ENCODE assay signal across 27 mouse cellular contexts in genomic region chr10:117498497-117498896, GRCm38 (mm10).
"Had no signal": no experiment of that assay in that cellular context is flagged by ENCODE, and none has a peak within 500 bp of the region (broad histone marks: within the 10 kb centered on the region; RNA-seq: fewer than 3 reads in every experiment).

No protein-coding gene starts in this region.

- DNase-seq: cerebellum, adult 2 months; cerebellum, adult 8-10 months; cerebellum, adult 9-10 months; cerebellum, adult 9-11 months; cerebellum, postnatal 10 days; cerebellum, postnatal 14 days; cerebellum, postnatal 25 days; cerebellum, postnatal 36 days; embryo, embryonic 11 days; forebrain, postnatal 0 days; gastrocnemius, adult 2 months; gastrocnemius, postnatal 10 days; gastrocnemius, postnatal 14 days; gastrocnemius, postnatal 25 days; gastrocnemius, postnatal 36 days; heart, adult 18-20 months; heart, adult 2 months had no signal

- H3K9me3 ChIP-seq: embryonic facial prominence, embryonic 12.5 days; embryonic facial prominence, embryonic 13.5 days; embryonic facial prominence, embryonic 15.5 days; forebrain, embryonic 10.5 days; forebrain, embryonic 12.5 days; forebrain, embryonic 13.5 days; forebrain, embryonic 15.5 days had no signal

- H3K27ac ChIP-seq: embryonic facial prominence, embryonic 12.5 days; embryonic facial prominence, embryonic 13.5 days; embryonic facial prominence, embryonic 15.5 days; forebrain, embryonic 10.5 days; forebrain, embryonic 12.5 days; forebrain, embryonic 13.5 days; forebrain, embryonic 15.5 days; gastrocnemius, adult 2 months; heart, adult 2 months had no signal

- H3K9ac ChIP-seq: embryonic facial prominence, embryonic 12.5 days; embryonic facial prominence, embryonic 13.5 days; embryonic facial prominence, embryonic 15.5 days; forebrain, embryonic 12.5 days; forebrain, embryonic 13.5 days; forebrain, embryonic 15.5 days; forebrain, postnatal 0 days had no signal

- H3K4me2 ChIP-seq: embryonic facial prominence, embryonic 12.5 days; embryonic facial prominence, embryonic 13.5 days; embryonic facial prominence, embryonic 15.5 days; forebrain, embryonic 12.5 days; forebrain, embryonic 13.5 days; forebrain, embryonic 15.5 days had no signal

- H3K4me1 ChIP-seq: forebrain, embryonic 12.5 days had no signal

- H3K36me3 ChIP-seq: embryonic facial prominence, embryonic 12.5 days; embryonic facial prominence, embryonic 13.5 days; embryonic facial prominence, embryonic 15.5 days; forebrain, embryonic 10.5 days; forebrain, embryonic 12.5 days; forebrain, embryonic 15.5 days had no signal

- ATAC-seq: forebrain, embryonic 13.5 days; forebrain, embryonic 14.5 days; forebrain, embryonic 15.5 days; forebrain, embryonic 16.5 days; forebrain, postnatal 0 days had no signal

- H3K4me3 ChIP-seq: embryonic facial prominence, embryonic 12.5 days; embryonic facial prominence, embryonic 13.5 days; embryonic facial prominence, embryonic 15.5 days; erythroblast, embryonic 14.5 days; forebrain, embryonic 10.5 days; forebrain, embryonic 12.5 days; forebrain, embryonic 13.5 days; forebrain, embryonic 15.5 days; gastrocnemius, adult 2 months; heart, adult 2 months had no signal

- H3K27me3 ChIP-seq: embryonic facial prominence, embryonic 12.5 days; embryonic facial prominence, embryonic 13.5 days; embryonic facial prominence, embryonic 15.5 days; forebrain, embryonic 15.5 days had no signal
